Mouse (Mus musculus) embryonic facial prominence, embryonic 10.5 days (tissue): ENCODE measurements at regions not wholly inside any gene's neighbourhood (a gene's known extent, or its start where the extent isn't known, plus 50 kb on each side); places are given as distances from the start of the nearest gene placed in this dataset.
A peak's percentile ranks its signal among the peaks of the same experiment; 100 is the strongest.

Experiments
- DNase-seq: peaks from one replicate; pipeline ENCODE4 v3.0.0-alpha.2; 2017; ENCODE audit warnings: low spot score
- H3K27ac ChIP-seq: fragments of 300-500 bp; sonication (generic); replicated peaks from 2 replicates; pipeline ENCODE4 v1.5.1; 2016; ENCODE audit warnings: mild to moderate bottlenecking
- H3K27me3 ChIP-seq: fragments of 300-500 bp; sonication (generic); replicated peaks from 2 replicates; pipeline ENCODE4 v1.6.1; 2016; ENCODE audit warnings: low read depth, mild to moderate bottlenecking; ENCODE audit not compliant: poor library complexity, severe bottlenecking
- H3K36me3 ChIP-seq: fragments of 300-500 bp; sonication (generic); replicated peaks from 2 replicates; pipeline ENCODE4 v1.6.1; 2016; ENCODE audit warnings: mild to moderate bottlenecking, moderate library complexity
- H3K4me1 ChIP-seq: fragments of 300-500 bp; sonication (generic); 2 replicates; pipeline ENCODE4 v1.6.1; 2016
- H3K4me3 ChIP-seq: fragments of 300-500 bp; sonication (generic); 2 replicates; pipeline ENCODE4 v1.5.1; 2016; ENCODE audit warnings: mild to moderate bottlenecking, moderate library complexity
- H3K9me3 ChIP-seq: fragments of 300-500 bp; sonication (generic); 2 replicates; pipeline ENCODE4 v1.6.1; 2016; ENCODE audit warnings: mild to moderate bottlenecking
- WGBS: fragments of 180-500 bp; shearing (Covaris S2); methylation state at CpG from one replicate; pipeline ENCODE4 v1.1.7; 2016; 5-methylcytosine and 5-hydroxymethylcytosine counted together

DNA sequence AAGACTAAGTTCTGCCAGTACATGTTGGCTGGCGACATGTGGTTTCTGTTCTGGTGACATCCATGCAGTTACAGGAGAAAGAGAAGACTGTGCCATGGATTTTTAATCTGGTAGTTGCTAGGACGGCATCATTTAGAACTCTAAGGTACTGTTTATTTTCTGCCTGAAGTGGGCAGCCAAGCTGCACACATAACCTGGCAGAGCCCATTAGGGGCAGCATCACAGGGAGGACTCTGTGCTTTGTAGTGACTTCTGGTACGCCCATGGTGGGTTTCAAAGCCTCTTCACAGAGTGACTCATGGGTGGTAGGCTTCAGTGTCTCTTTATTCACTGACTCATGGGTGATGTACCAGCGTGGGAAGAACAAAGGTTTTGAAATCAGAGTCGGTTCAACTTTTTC is 792.8 kb downstream of the Nr2f2 start:
- no peak overlapping the region for H3K27ac ChIP-seq
- peaks cover 11% of the 10 kb centered on the region; the same call in 1 of the 2 replicates for H3K27me3 ChIP-seq
- H3K4me1 ChIP-seq = peaks cover 8% of the 10 kb centered on the region; the same call in 1 of the 2 replicates
- no peak for DNase-seq
- H3K4me3 ChIP-seq = no peak overlapping the region
- no peaks in the 10 kb centered on the region for H3K9me3 ChIP-seq
- H3K36me3 ChIP-seq = no peaks in the 10 kb centered on the region
- WGBS = 81% methylated on average over 5 of the region's 5 CpGs

DNA sequence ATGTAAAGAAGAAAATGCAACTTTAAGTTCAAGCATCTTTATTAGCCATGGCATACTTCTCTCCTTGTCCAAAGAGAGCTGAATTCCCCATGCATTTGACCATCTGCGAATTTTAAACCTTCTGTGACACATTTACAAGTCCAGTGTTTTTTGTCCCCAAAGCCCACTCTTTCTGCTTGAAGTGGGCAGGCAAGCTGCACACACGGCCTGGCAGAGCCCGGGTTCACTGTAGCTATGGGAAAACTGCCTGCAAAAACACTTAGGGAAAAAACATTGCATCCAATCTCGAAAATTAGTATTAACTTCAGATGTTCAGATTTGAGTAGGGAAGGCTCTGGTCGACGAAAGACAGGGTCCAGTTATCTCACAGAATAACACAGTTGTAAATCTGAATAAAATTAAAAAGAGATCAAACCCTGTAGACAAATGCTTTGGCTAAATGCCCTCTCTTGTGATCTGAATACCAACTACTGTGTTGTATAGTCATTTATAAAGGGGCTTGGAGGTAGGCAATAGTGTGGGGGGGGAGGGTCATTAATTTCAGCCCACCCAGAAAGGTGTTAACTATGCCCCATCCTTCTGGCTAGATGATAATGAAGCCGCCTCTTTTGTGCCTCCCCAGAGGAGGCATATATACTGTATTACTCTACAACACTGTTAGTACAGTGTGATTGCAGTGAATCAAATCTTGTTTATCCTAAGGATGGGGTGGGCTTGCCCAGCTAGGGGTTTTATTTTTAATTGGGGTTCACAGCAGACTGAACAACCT is 793.7 kb downstream of the Nr2f2 start:
- no peak overlapping the region for H3K27ac ChIP-seq
- H3K27me3 ChIP-seq = peaks cover 11% of the 10 kb centered on the region; the same call in 1 of the 2 replicates
- H3K36me3 ChIP-seq = no peaks in the 10 kb centered on the region
- 86% methylated on average over 7 of the region's 7 CpGs for WGBS
- H3K9me3 ChIP-seq = no peaks in the 10 kb centered on the region
- H3K4me3 ChIP-seq = no peak overlapping the region
- no peak for DNase-seq
- H3K4me1 ChIP-seq = peaks cover 2% of the 10 kb centered on the region; the same call in 1 of the 2 replicates

DNA sequence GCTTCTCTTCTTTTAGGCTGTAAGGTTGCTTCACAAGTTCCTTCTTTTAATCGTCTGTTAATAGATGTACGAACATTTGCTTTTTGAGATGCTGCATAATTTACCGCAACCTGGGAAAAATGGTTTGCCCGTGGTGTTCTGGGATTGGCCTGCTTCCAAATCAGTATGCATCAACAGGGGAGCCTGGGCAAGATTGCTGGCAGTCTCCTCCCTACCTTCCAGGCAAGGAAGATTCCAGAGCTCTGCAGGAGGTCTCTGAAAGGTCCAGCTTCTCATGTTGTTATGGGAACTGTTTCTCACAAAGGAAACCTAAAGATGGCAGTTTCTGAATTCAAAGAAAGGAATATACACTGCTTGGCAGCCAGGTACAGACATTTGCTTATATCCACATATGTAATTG is 799.6 kb downstream of the Nr2f2 start:
- H3K27ac ChIP-seq = no peak overlapping the region
- H3K4me3 ChIP-seq = no peak overlapping the region
- WGBS = 84% methylated on average over 4 of the region's 4 CpGs
- H3K4me1 ChIP-seq = no peaks in the 10 kb centered on the region
- no peaks in the 10 kb centered on the region for H3K36me3 ChIP-seq
- no peak for DNase-seq
- no peaks in the 10 kb centered on the region for H3K9me3 ChIP-seq
- no peaks in the 10 kb centered on the region for H3K27me3 ChIP-seq

DNA sequence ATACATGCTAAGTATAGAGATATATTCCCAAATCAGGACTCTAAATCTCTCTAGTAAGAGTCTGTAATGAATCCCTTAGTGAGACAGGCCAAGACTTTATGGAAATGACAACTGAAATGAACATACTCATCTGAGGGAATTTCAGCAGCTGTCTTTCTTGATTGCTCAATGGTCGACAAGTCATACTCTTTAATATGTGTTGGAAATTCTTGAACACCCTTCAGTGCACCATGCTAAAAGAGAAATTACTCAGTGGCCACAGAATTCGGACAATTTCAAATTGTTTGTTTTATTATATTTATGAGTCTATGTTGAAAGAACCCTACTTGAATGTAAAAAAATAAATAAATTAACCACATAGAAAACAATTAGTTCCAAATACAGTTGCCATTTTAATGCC is 802.1 kb downstream of the Nr2f2 start:
- WGBS = 85% methylated on average over 2 of the region's 2 CpGs
- Histone ChIP-seq H3K9me3 (no peaks in the 10 kb centered on the region), H3K27ac (no peak overlapping the region), H3K4me3 (no peak overlapping the region), H3K36me3 (no peaks in the 10 kb centered on the region), H3K4me1 (no peaks in the 10 kb centered on the region), H3K27me3 (no peaks in the 10 kb centered on the region)
- DNase-seq = no peak

DNA sequence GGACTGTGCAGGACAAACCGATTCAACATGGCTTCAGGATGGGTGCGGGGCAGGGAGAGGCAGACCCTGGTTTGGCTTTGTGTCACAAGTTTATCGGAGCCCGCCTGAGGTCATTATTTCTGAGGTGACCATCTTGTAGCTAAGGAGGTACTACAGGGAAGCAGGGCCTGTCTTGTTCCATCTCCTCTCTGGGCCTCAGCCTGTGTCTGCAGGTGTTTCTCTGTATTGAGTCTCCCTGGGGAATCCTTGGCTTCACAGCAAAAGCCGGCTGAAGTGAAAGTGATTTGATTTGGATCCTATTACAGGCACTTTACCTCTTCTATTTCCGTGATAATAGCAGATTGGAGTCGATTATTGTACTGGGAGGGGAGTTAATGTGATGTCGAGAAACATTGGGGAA is 805.7 kb upstream of the Arrdc4 start:
- H3K27ac ChIP-seq = no peak overlapping the region
- peak; percentile 14 for DNase-seq
- WGBS = 66% methylated on average over 8 of the region's 8 CpGs

DNA sequence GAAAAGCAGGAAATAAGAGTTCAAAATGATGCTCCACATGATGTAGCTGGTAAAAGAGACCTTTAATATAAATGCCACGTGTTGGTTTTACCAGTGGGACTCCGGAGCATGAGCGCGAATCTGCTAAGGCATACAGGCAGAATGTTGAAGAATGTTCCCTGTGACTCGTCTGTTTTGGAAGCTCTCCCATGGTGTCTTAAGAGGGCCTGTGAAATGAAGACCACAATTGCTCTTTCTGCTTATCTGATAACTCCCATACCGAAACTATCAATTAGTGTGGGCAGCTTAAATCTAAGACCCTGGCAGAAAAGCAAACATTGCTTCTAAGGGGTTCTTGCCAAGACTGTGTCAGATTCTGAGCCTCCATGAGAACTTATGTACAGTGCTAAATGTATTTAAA is 804.9 kb upstream of the Arrdc4 start:
- no peaks in the 10 kb centered on the region for H3K9me3 ChIP-seq
- H3K27ac ChIP-seq = no peak overlapping the region
- H3K27me3 ChIP-seq = no peaks in the 10 kb centered on the region
- no peak for DNase-seq
- H3K36me3 ChIP-seq = no peaks in the 10 kb centered on the region
- peaks cover 8% of the 10 kb centered on the region; the same call in 1 of the 2 replicates for H3K4me1 ChIP-seq
- H3K4me3 ChIP-seq = no peak overlapping the region
- WGBS = 85% methylated on average over 6 of the region's 6 CpGs

More for the DNA sequence above, 805.7 kb upstream of the Arrdc4 start:
- Histone ChIP-seq H3K4me3 (no peak overlapping the region), H3K4me1 (peaks cover 8% of the 10 kb centered on the region; the same call in 1 of the 2 replicates), H3K27me3 (no peaks in the 10 kb centered on the region), H3K36me3 (no peaks in the 10 kb centered on the region), H3K9me3 (no peaks in the 10 kb centered on the region)

DNA sequence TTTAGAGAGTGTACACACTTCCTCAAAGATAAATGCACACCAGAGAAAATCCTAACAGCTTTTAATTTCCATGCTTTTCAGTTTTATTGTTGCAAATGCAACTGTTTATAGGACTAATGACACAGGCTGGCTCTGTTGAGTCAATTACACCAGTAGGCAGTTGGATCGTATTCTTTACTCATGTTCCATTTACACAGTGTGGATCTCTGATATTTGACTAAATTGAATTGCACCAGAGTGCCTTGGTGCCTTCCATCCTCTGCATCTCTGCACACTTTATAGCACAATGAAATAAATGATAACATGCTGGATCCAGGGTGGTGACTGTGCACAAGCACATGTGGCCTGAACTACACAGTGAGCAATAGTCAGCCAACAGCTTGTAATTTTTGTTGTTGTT is 787.0 kb upstream of the Arrdc4 start:
- Histone ChIP-seq H3K4me3 (no peak overlapping the region), H3K9me3 (no peaks in the 10 kb centered on the region), H3K4me1 (no peaks in the 10 kb centered on the region), H3K27ac (no peak overlapping the region), H3K36me3 (no peaks in the 10 kb centered on the region), H3K27me3 (no peaks in the 10 kb centered on the region)
- DNase-seq = no peak
- WGBS = 85% methylated on average over 1 of the region's 1 CpGs

DNA sequence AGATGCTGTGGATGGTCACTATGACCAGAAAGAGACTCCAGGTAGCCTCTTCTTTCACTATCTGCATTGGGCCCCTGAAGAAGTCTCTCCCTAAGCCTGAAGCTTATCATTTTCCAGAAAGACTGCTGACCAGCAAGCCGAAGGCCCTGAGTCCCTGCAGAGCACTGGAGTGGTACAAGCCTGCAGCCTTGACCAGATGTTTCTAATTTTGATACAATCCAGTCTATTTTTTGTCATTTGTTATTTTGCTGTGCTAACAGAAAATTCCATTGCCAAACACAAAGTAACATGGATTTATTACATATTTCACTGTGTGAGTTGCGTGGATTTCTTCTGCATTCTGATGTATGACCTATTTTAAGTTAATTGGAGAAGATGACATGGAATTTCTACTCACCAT is 764.9 kb upstream of the Arrdc4 start:
- Histone ChIP-seq H3K36me3 (no peaks in the 10 kb centered on the region), H3K27me3 (no peaks in the 10 kb centered on the region), H3K4me1 (no peaks in the 10 kb centered on the region), H3K4me3 (no peak overlapping the region), H3K27ac (no peak overlapping the region), H3K9me3 (no peaks in the 10 kb centered on the region)
- DNase-seq = no peak
- WGBS = 62% methylated on average over 2 of the region's 2 CpGs

DNA sequence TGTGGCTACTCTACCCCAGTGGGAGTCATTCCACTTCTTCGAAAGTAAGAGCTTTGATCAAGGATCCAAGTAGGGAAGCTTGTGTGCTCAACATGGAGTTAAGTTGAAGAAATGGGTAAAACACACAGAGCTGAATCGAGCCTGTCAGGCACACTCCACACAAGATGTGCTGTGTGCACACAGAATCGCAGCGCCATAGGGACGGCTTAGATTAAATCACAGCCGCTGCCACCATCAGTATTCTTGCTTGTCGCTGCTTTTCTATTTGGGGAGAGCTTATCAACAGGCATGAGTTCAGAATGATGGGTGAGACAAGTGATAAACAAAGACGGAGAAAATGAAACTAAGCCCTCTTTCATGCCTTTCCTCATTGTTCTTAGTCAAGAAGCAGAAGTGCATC is 761.3 kb upstream of the Arrdc4 start:
- no peak for DNase-seq
- no peak overlapping the region for H3K27ac ChIP-seq
- no peaks in the 10 kb centered on the region for H3K4me1 ChIP-seq
- no peaks in the 10 kb centered on the region for H3K27me3 ChIP-seq
- 82% methylated on average over 8 of the region's 8 CpGs for WGBS
- no peak overlapping the region for H3K4me3 ChIP-seq
- H3K9me3 ChIP-seq = no peaks in the 10 kb centered on the region
- H3K36me3 ChIP-seq = no peaks in the 10 kb centered on the region

DNA sequence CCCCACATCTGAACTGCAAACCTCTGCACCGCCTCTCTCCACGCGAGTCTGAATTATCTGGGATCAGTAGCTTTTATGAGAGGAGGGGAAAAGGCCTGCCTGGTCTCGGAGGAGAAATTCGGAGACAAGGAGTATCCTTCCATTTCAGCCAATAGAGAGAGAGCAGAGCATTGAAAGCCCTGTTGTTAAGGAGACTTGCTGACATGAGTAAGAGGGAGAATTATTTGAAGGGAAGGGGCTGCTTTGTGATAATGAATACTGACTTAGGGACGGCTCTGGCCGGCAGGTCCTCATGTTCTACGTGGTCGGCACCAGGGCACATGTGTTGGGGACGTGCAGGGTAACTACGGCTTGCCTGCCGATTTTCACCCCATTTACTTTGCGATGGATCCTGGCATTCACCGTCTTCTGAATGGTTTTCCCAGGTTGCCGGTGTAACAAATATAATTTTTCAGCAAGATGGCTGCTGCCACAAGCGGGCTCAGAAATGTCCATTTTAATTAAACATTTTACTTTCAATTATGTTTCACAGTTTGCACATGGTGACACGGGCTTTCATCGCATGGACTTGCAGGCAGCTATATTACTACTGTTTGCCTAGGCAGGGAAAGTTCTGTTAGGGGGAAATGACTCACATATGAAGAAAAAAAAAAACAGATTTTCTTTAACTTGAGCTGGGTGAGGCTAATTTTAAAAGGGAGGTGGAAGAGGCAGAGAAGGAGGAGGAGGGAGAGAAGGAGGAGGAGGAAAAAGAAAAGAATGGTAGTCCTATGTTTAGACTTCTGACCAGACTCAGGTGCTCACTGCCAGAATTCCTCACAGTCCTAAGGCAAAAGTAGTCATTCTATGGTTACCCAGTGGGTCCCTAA is 744.3 kb upstream of the Arrdc4 start:
- Histone ChIP-seq H3K4me1 (peaks cover 21% of the 10 kb centered on the region), H3K9me3 (no peaks in the 10 kb centered on the region), H3K27me3 (peaks cover 13% of the 10 kb centered on the region), H3K27ac (no peak overlapping the region), H3K36me3 (no peaks in the 10 kb centered on the region), H3K4me3 (no peak overlapping the region)
- 54% methylated on average over 18 of the region's 18 CpGs for WGBS
- peak; percentile 12 for DNase-seq

DNA sequence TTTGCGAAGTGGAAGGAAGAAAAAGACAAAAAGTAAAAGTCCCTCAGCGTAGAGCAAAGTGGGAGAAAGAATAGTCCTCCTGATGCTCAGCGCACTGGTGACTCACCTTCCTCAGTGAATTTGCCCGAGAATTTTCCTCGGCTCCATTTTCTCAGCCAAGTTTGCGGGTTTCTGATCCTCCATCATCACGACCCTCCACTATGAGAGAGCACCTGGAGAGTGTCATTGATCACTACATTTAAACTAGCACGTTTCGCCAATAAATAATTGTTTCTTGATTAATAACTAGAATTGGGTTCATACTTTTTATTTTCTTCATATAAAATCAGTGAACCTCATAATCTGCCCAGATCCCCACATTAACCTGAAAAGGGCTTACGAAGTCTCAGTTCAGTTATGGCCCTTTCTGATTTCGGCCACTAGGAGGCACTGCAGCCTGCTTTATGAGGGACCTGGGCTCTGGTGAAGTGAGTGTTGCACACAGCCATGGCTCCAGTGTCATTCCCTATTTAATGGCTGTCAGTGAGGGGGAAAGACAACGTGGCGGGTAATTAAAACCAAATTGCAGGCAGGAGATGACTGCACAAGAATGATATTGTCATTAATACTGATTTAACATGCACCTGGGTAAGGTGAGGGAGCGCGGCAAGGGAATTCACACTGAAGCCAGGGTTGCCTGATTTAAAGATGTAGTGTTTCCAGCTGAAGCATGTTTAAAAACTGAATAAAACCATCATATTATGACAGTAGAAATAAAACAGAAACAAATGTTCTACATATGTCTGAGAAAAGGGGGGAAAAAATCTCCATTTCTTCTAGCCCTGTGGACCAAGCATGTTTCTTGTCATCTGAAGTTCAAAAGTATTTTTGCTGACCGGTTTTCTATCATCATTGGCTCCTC is 741.8 kb upstream of the Arrdc4 start:
- Histone ChIP-seq H3K36me3 (no peaks in the 10 kb centered on the region), H3K9me3 (no peaks in the 10 kb centered on the region), H3K27me3 (peaks cover 13% of the 10 kb centered on the region), H3K4me3 (no peak overlapping the region), H3K4me1 (peaks cover 21% of the 10 kb centered on the region), H3K27ac (no peak overlapping the region; the same call in 1 of the 2 replicates)
- peak; percentile 85 for DNase-seq
- WGBS = 39% methylated on average over 16 of the region's 16 CpGs

DNA sequence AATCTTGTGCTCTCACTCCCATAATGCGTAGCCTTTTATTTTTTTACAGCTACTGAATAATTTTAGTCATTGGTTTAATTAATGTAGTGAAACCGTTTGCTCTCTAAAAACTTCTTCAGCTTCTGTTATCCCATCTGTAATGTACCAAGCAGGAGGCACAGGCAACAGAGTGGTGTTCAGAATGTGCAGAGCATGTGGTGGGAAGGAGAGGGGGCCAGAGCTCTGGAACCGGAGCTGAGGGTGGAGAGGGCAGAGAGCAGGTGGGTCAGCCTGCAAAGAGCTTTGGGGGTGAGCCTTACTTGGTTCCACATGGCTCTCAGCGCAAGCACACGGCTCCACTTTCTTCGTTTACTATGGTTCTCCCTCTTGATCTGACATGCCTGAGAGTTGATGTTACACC is 739.6 kb upstream of the Arrdc4 start:
- Histone ChIP-seq H3K4me1 (peaks cover 19% of the 10 kb centered on the region), H3K27me3 (peaks cover 13% of the 10 kb centered on the region; the same call in 1 of the 2 replicates), H3K4me3 (no peak overlapping the region), H3K9me3 (no peaks in the 10 kb centered on the region), H3K27ac (0 out of 2 replicates have a peak overlapping the region, but pooled peaks have one; percentile 19), H3K36me3 (no peaks in the 10 kb centered on the region)
- 53% methylated on average over 6 of the region's 6 CpGs for WGBS
- DNase-seq = peak; percentile 55
